Mouse (Mus musculus) frontal cortex, adult (tissue): ENCODE measurements at regions not wholly inside any gene's neighbourhood (a gene's known extent, or its start where the extent isn't known, plus 50 kb on each side); places are given as distances from the start of the nearest gene placed in this dataset.
A peak's percentile ranks its signal among the peaks of the same experiment; 100 is the strongest.
"Not testable (repeated sequence)": the region's sequence is repeated elsewhere in the genome, so short reads cannot be mapped to it uniquely, and the experiment has no call there.

ENCODE experiments used
- ATAC-seq: cut with Nextera tagmentation; 2 replicates; pipeline ENCODE4 v1.9.2; 2017; ENCODE audit warnings: mild to moderate bottlenecking, moderate library complexity, mixed read lengths; ENCODE audit not compliant: low TSS enrichment

DNA sequence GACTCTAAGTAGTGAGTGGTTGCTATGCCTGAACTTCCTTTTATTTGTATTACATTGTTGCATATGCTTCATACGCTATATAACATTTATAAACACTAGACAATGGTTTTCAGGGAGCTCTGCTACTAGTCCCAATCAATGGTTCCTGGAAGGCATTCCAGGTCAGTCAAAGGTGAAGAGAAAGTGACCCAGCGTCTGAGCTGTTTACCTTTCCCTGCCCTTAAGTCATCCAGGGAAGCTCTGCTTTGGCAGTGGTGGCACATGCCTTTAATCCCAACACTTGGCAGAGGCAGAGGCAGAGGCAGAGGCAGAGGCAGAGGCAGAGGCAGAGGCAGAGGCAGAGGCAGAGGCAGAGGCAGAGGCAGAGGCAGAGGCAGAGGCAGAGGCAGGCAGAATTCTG, 76.5 kb upstream of the Mpdz start:
- ATAC-seq, result not testable (repeated sequence)

DNA sequence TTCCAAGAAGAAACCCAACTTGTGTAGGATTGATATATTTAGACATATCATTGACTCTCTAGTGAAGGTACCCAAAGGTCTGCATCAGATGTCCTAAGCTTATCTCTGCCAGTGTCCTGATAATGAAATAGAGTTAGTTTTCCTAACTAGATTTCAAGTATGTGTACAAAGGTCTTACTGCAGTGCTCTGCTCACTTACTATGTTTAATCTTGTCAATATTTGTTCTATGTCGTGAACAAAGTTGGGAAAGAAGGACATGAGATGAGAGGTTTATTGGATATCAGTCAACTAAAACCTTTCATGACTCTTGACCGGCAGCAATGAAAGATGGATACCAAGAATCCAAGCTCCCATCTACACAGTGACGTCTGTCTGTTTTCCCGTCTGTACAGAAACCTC, 71.9 kb upstream of the Mpdz start:
- no peak for ATAC-seq

DNA sequence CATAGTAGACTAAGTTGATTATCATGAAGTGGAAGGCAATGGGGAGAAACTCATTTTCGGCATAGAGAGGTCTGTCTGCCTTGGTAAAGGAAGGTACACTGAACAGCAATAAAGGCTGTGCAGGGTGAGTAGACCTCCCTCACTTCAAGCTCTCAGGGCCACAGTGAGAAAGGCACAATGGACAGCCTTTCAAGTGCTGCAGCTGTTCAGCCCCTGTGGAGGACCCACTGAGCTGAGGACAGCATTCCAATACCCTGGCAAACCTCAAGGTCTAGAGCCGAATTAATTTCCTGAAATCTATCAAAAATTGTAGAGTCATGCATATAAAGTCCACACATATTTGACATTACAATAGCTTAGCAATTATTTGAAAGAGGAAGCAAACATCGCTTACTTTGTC, 69.8 kb upstream of the Mpdz start:
- no peak for ATAC-seq

DNA sequence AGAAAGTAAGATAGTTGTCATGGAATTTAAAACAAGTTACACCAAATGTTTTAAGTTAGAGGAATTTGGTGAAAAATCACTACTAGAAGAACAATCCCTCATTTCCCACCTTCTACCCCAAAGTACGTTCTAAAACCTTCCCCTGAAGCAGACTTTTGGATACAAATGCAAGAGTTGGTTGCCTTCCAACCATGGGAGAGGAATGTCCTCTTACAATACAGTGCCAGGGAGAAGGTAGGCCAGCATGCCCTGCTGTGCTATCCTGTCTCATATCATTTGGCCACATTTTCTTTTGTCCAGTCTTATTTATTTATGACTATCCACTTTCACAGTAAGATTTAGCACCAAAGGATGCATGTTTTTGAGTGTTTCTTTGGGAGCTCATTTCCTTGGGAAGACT, 66.2 kb upstream of the Mpdz start:
- no peak for ATAC-seq

DNA sequence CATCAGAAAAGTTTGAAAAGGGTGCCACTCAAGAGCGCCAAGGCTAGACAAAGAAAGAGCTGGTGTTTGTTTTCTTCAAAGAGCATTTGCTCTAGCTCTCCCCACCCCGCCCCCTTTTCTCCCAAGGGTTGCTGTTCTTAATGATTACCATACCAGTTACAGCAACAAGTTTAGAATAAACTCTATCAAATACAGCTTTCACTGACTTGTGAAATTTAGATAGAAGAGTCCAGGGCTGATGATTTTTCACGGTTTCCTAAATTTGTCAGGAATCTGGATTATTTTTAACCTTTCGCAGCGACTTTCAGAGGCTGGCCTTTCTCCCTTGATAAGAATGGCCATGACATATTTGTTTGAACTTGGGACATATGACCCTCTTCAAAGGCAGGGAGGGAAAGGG, 64.2 kb upstream of the Mpdz start:
- no peak for ATAC-seq

DNA sequence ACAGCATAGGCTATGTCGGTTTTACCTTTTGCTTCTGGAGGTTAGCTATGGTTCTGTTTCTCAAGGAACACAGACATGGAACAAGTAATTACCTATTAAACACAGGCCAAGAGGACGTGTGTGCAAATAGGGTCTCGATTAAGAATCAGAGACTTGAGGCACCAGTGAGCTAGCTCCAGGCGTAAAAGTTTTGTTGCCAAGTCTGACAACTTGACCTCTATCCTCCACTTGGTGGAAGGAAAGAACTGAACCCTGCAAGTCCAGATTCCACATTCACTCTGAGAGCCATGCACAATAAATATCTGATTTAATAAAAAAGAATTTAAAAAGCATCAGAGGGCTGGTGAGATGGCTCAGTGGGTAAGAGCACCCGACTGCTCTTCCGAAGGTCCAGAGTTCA, 63.7 kb upstream of the Mpdz start:
- ATAC-seq, result no peak

DNA sequence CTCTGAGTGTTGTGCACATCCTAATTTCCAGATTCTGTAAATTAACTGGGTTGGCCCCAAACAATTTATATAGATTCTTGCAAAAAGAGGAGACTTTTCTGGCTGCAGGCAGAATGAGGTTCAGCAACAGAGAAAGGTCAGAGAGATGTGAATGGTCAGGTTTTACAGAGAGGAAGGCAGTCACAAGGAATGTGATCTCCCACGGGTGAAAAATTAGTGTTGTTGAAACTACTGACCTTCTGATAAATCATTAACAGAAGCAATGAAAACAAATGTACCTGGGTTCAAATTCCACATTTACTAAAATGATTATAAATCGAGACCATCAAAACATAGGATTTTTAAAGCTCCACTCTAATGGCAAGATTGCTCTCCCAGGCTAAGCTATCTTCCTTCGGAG, 62.5 kb upstream of the Mpdz start:
- no peak for ATAC-seq

DNA sequence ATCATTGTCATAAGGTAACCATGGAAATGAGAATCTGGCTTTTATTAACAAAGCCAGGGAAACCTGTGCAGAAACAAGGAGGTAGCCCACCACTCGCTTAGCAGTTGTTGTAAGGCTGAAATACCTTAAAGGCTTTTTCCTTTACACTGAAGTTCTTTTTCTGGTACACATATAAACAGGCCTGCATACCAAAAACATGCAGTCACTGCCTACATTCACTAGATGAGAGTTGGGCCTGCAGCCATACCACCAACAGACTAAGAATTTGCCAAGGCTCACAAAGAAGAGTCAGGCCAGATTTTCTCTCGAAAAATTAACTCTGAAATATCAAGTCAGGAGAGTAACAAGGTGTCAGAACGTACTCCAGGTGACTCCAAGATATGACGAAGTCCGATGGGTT, 61.3 kb upstream of the Mpdz start:
- ATAC-seq, result no peak

DNA sequence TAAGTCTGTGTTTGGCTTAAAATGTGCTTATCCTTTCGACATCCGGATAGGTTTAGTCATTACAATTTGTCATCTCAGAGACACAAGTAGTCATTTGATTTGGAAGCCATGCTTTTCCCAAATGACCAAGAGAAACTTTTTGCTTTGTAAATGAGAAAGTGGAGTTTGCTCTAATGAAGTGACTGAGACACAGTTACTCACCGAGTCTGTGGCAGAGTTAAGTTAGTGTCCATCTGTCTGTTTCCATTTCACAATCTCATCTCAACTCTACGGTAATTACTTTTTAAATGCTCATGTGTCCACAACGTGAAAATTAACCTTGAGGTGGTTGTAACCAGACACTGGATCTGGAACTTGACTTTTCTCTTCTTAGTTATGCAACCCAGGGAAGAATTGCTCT, 59.2 kb upstream of the Mpdz start:
- no peak for ATAC-seq

DNA sequence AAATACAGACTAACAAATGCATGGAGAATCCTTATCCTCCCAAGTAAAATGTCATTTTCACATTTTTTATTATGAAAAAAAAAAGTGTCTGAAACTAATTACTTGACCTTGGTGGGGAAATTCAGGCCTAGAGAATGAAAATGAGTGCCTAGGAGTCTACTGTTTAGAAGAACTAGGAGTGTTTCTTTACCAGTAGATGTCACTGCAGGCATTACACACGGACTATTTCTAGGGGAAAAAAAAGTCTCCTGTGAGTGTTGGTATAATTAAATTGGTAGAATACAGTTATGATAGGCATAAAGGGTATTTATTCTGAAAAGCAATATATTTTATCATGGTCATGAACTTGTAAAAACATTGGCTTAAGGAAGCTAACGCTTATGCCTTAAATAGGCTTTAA, 55.5 kb upstream of the Mpdz start:
- peak; percentile 88 for ATAC-seq

DNA sequence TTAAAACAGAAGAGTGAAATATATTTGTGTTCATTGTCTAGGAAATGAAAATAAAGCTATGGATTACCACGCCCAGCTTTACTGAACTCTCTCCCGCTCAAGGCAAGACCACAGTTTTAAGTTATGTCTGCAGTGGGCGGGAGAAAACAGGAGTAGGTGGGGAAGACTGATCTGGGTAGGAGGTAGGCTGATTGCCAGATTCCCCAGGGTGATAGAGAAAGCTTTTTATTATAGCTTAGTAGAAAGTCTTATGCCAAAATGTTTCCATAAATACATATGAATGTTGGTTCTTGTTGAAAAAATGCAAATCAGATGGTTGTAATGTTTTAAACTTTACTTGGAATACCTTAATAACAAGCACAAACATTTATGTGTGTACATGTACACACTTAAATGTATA, 50.2 kb upstream of the Mpdz start:
- no peak for ATAC-seq
